Mouse (Mus musculus): Measurements from ENCODE around the gene Rps9. TPM values are rescaled to one million over a fixed set of nuclear protein-coding genes. Genes with fewer than 3 reads are reported as not detected.

Gene Rps9
- polyA plus RNA-seq, 1 experiment from 2014 or later, result 1,162 TPM

Small RNAs within 50 kb of the gene (microRNA-seq; reads per million reads assigned to microRNA genes)
- 3.8 reads per million, percentile 10 among the genes with 10 or more reads in this experiment for gene Mir3572

Other genes starting within 250 kb of the Rps9 start
- gene Tarm1, start 201.4 kb upstream of the Rps9 start, polyA plus RNA-seq (2016; fragmentation: Nextera tagmentation; extraction: Ambion mirVana), result not detected in 2 replicates
- gene Oscar, start 87.8 kb upstream of the Rps9 start, polyA plus RNA-seq (2016; fragmentation: Nextera tagmentation; extraction: Ambion mirVana), result 0.16 and 0.27 TPM in 2 replicates
- gene Ndufa3, start 86.6 kb upstream of the Rps9 start, polyA plus RNA-seq (2016; fragmentation: Nextera tagmentation; extraction: Ambion mirVana), result 486 and 602 TPM in 2 replicates
- 19.4 and 34.5 TPM in 2 replicates for gene Tfpt, start 74.1 kb upstream of the Rps9 start, polyA plus RNA-seq (2016; fragmentation: Nextera tagmentation; extraction: Ambion mirVana)
- 90.1 and 121 TPM in 2 replicates for gene Prpf31, start 74.0 kb upstream of the Rps9 start, polyA plus RNA-seq (2016; fragmentation: Nextera tagmentation; extraction: Ambion mirVana)
- gene Cnot3, start 58.7 kb upstream of the Rps9 start, polyA plus RNA-seq (2016; fragmentation: Nextera tagmentation; extraction: Ambion mirVana), result 40.7 and 56.4 TPM in 2 replicates
- 19.5 and 19.6 TPM in 2 replicates for gene Leng1, start 38.2 kb upstream of the Rps9 start, polyA plus RNA-seq (2016; fragmentation: Nextera tagmentation; extraction: Ambion mirVana)
- 5.4 and 8.5 TPM in 2 replicates for gene Tmc4, start 26.4 kb upstream of the Rps9 start, polyA plus RNA-seq (2016; fragmentation: Nextera tagmentation; extraction: Ambion mirVana)
- 221 and 268 TPM in 2 replicates for gene Tsen34, start 11.1 kb upstream of the Rps9 start, polyA plus RNA-seq (2016; fragmentation: Nextera tagmentation; extraction: Ambion mirVana)
- gene Mboat7, start 10.5 kb upstream of the Rps9 start, polyA plus RNA-seq (2016; fragmentation: Nextera tagmentation; extraction: Ambion mirVana), result 32.7 and 40.4 TPM in 2 replicates
- 0.05 and 0.16 TPM in 2 replicates for gene Pirb, start 16.4 kb downstream of the Rps9 start, polyA plus RNA-seq (2016; fragmentation: Nextera tagmentation; extraction: Ambion mirVana)
- gene Gm15448, start 121.7 kb downstream of the Rps9 start, polyA plus RNA-seq (2016; fragmentation: Nextera tagmentation; extraction: Ambion mirVana), result not detected in 2 replicates
- gene Pira2, start 141.1 kb downstream of the Rps9 start, polyA plus RNA-seq (2016; fragmentation: Nextera tagmentation; extraction: Ambion mirVana), result not detected in 2 replicates
- gene Gm14548, start 194.1 kb downstream of the Rps9 start, polyA plus RNA-seq (2016; fragmentation: Nextera tagmentation; extraction: Ambion mirVana), result not detected in 2 replicates
- not detected in 2 replicates for gene Lilra6, start 211.5 kb downstream of the Rps9 start, polyA plus RNA-seq (2016; fragmentation: Nextera tagmentation; extraction: Ambion mirVana)

All from heart, embryonic 10.5 days (tissue).